Mouse (Mus musculus) lung, postnatal 4 days (tissue): Measurements from ENCODE around the gene Zar1l.
A peak's percentile ranks its signal among the peaks of the same experiment; 100 is the strongest.
"Not testable (repeated sequence)": the region's sequence is repeated elsewhere in the genome, so short reads cannot be mapped to it uniquely, and the experiment has no call there.

Experiments
- DNase-seq, 2 experiments: peaks; one replicate each; pipeline ENCODE4 v3.0.0; 2021

Gene Zar1l

GRCm38 (mm10) chr5:150518064-150518463, at the start of gene Zar1l:
Zar1l (minus strand) TSS chr5:150518164.
- DNase-seq: no peak

DNA sequence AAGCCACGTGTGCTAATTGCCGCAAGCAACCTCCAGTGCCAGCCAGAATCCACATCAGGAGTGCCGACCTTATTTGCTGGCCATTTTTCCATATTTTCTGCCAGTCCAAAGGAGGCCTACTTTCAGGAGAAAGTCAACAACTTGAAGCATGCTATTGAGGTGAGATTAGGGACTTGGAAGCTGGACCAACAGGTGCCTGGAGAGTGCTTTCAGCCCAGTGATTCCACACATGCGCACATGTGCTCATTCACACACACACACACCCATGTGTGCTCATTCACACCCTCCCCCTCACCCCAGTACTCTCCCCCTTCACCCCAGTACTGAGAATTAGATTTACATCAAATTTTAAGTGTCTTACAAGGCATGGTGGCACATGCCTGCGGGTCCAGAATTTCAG, 49.0 kb upstream of the Zar1l start:
- peak; percentile 15 to 51 for DNase-seq

DNA sequence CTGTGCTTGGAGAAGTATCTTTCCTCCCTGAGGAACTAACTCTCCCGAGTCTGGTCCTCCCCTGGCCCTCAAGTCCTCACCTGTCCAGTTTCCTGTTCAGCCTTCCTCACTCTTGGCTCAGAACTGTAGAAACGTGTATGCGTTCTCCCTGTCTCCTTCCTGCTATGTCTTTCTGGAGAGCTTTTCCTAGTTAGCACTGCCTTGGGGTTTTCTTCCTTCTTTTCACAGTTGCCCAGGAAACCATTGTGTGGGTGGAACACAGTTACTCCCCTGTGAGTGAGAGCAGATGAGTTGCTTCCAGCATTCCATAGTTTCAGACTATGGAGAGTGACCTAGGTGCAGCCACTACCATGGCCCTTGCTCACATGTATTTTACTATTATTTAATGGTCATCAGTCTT, 48.3 kb upstream of the Zar1l start:
- DNase-seq: no peak

DNA sequence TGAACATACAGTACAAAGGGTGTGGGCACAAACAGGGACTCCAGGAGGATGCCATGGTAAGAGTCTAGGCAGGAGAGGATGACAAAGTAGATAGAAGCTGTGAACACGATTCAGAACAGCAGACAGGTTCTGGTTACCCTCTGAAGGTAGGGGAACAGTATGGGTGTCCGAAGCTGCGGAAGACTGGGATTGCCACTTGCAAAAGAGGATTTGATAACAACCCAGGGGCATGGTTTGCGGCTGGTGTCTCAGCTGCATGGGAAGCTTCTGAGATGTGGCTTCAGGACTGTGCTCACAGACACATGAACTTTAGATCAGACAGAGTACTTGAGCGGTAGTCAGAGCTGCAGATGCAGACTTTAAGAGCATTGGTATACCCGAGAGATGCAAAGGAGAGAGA, 46.5 kb upstream of the Zar1l start:
- no peak for DNase-seq

- no peak for DNase-seq
Measured at GRCm38 (mm10) chr5:150561783-150562182, 43.8 kb upstream of the Zar1l start.

GRCm38 (mm10) chr5:150561376-150561775, 43.4 kb upstream of the Zar1l start:
- no peak for DNase-seq

- DNase-seq: no peak
Measured at GRCm38 (mm10) chr5:150560851-150561250, 42.9 kb upstream of the Zar1l start.

- DNase-seq: no peak
Measured at GRCm38 (mm10) chr5:150559519-150560103, 41.6 kb upstream of the Zar1l start.

GRCm38 (mm10) chr5:150551637-150552036, 33.7 kb upstream of the Zar1l start:
- no peak for DNase-seq

DNA sequence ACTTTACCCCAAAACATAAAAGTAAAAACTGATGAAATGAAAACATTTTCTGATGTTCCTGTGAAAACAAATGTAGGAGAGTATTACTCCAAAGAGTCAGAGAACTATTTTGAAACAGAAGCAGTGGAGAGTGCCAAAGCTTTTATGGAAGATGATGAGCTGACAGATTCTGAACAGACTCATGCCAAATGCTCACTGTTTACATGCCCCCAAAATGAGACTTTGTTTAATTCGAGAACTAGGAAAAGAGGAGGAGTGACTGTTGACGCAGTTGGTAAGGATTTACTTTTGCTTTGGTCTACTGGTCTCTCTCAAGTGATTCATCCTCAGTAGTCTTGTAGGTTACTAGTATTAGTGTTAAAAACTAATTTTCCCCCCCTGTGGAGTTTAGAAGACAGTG, 25.2 kb upstream of the Zar1l start:
- DNase-seq: no peak

GRCm38 (mm10) chr5:150541302-150541701, 23.3 kb upstream of the Zar1l start:
- no peak for DNase-seq

DNA sequence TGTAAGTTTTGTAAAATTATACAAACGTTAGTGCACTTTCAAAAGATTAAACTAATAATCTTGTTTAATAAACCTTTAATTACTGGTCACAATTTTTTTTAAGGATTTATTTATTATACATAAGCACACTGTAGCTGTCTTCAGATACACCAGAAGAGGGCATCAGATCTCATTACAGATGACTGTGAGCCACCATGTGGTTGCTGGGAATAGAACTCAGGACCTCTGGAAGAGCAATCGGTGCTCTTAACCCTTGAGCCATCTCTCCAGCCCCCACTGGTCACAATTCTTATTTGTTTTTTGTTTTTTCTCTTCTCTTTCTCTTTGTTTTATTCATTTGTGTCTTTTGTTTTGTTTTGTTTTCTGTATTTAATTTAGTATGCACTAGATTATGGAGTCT, 7.3 kb upstream of the Zar1l start:
- no peak for DNase-seq

GRCm38 (mm10) chr5:150522867-150523234, 4.9 kb upstream of the Zar1l start:
- no peak for DNase-seq

GRCm38 (mm10) chr5:150521937-150522866, 4.2 kb upstream of the Zar1l start, which contains the start of gene Brca2:
Brca2 (plus strand) TSS chr5:150522630.
- DNase-seq: peak; percentile 93 to 94

DNA sequence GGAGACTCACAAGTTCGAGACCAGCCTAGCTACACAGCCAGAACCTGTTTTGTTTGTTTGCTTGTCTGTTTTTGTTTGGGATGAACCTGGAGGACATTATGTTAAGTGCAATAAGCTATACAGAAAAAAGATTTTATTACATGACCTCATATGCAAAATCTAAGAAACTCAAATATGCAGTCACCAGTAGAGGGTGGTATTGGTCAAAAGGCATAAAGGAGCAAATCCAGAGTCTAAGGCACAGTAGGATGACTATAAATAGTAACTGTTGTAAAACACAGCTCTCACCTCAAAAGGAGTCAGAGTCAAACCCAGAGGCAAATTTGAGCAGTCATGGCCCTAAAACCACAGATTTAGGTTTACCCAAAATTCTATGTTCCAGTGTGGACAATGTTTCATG, 1.6 kb upstream of the Zar1l start:
- DNase-seq: no peak

DNA sequence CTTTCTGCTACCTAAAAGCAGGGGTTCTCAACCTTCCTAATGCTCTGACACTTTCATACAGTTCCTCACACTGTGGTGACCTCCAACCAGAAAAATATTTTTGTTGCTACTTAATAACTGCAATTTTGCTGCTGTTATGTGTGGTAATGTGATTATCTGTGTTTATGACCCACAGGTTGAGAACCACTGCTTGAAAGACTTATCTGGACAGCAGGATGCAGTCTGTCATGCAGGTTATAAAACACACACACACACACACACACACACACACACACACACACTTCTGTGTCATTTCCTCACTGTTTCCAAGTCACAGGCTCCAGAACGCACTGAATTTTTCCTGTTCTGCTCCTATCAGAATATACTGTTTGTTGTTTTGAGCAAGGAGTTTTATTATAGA, 3.9 kb downstream of the Zar1l start:
- no peak for DNase-seq

DNA sequence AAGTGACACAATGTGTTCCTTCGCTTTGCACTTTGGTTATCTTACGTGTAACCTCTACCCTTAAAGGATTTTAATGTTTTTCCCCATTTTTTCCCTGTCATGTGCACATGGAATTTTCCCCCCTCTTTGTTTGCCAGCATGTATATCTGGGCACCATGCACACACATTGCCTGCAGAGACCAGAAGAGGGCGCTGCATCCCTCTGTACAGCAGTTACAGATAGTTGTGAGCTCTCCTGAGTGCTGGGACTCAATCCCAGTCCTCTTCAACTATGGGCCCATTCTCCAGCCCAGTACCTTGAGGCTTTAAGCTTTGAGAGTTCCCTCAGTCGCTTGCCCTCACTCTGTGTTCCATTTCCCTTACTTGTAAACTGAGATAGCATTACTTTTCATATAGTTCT, 4.7 kb downstream of the Zar1l start:
- DNase-seq: no peak

GRCm38 (mm10) chr5:150510451-150511225, 7.3 kb downstream of the Zar1l start:
- no peak for DNase-seq

DNA sequence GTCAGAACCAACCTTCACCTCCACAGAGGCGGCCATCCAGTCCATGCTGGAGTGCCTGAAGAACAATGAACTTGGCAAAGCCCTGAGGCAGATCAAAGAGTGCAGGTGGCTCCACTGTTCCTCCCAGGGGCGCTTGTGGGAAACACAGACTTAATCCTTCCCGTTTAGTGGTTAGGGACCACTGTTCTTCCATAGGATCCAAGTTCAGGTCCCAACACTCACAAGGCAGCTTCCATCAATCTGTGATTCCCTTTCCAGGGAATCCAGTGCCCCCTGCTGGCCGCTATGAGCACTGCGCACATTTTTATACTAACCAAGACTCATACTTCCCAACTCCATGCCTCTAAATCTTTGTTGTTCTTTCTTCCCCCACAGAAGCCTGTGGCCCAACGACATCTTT, 22.2 kb downstream of the Zar1l start:
- DNase-seq: peak in 1 of 2 experiments; percentile 38

DNA sequence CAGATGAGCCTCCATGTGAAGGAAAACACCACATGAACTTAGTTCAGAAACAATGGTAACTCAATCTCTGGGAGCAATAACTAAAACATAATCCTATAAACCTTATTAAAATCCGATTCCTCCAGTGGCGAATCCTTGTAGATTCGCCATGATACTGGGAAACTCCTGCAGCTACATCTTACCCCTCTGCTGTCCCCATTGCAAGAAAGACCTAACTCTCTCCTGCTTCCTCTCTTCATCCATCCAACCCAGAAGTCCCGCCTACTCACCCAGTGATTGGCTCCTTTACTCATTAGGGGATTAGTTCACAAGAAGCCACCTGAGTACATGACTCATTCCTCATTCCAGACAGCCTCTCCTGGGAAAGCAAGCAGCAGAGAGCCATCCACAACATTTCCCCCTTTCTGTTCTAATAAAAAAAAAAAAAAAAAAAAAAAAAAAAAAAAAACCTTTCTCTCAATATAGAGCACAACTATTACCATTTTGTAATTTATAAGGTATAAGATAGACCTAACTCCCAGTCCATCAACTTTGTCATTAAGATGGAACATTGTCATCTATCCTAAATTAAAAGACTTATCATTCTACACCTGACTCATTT, 26.3 kb downstream of the Zar1l start:
- not testable (repeated sequence) for DNase-seq

DNA sequence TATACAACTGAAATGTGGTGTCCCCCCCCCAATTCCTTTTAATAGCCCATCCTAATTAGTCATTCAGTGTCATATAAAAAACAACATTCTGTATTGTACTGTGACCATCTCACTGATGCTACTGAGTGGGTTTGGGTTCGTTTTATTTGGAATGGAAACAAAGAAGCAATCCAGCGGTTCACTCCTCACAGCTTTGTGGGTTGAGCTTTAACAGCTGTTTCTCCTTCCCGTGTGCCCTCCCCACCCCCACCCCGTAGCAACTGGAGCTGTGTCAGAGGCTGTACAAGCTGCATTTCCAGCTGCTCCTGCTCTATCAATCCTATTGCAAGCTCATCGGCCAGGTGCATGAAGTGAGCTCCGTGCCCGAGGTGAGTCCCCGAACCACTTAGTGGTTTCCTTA, 27.1 kb downstream of the Zar1l start:
- no peak for DNase-seq

DNA sequence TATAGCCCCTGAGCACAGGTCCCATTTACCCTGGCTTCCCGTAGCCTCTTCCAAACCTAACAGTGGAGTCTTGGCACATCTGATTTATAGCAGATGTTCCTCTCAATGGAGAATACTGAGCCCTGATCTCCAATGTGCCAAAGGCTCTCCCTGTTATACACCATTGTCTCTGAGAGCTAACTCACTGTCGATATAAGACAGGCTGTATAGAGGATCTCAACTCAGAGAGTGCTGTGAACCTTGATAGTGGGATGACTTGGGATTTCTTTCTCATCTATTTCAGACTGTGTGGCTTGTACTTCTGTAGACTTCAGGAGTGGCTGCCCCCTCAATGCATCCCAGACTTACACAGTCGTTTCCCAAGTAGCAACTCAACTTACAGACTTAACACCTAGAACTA, 27.7 kb downstream of the Zar1l start:
- no peak for DNase-seq

- peak in 1 of 2 experiments; percentile 59 for DNase-seq
Measured at GRCm38 (mm10) chr5:150485198-150485597, 32.8 kb downstream of the Zar1l start.
